Mouse (Mus musculus) layer of hippocampus, adult 2 months (tissue): ENCODE data around the gene Psmc3. TPM values are rescaled to one million over a fixed set of nuclear protein-coding genes. Genes with fewer than 3 reads are reported as not detected.

ENCODE experiments used
- DNase-seq, 2 experiments: peaks; one replicate each; pipeline ENCODE4 v3.0.0; 2022; ENCODE audit warnings: low spot score in 2 of 2
- H3K27ac ChIP-seq: fragments of 200-600 bp; 2 replicates; pipeline ENCODE4 v1.8.1; 2022
- H3K4me3 ChIP-seq: fragments of 200-600 bp; 2 replicates; pipeline ENCODE4 v1.8.1; 2022; ENCODE audit warnings: mild to moderate bottlenecking
- CTCF ChIP-seq: fragments of 200-600 bp; conservative IDR thresholded peaks from 2 replicates; pipeline ENCODE4 v1.8.1; 2022; ENCODE audit warnings: antibody characterized with exemption, mild to moderate bottlenecking, moderate library complexity
- total RNA-seq, 2 experiments: library from RNA; stranded (reverse); gene quantifications; 2 replicates each; pipeline ENCODE4 v1.2.3; 2021

Gene Psmc3
- total RNA-seq, 2 experiments from 2014 or later = 203 to 215 TPM

- peak; percentile 100 for TF ChIP-seq CTCF
- Histone ChIP-seq H3K27ac (no peak overlapping the region; the same call in 1 of the 2 replicates), H3K4me3 (peak overlapping the region; percentile 56)
- peak; percentile 91 to 94 for DNase-seq
These were observed 61.2 kb downstream of the Psmc3 start for GRCm38 (mm10) chr2:91114781-91115577.

- no peak for TF ChIP-seq CTCF
- Histone ChIP-seq H3K4me3 (peak overlapping the region; percentile 56), H3K27ac (no peak overlapping the region; the same call in 1 of the 2 replicates)
- no peak for DNase-seq
These were observed 61.8 kb downstream of the Psmc3 start for GRCm38 (mm10) chr2:91115578-91115970.

Other genes with a start within 250 kb of the Psmc3 start
- gene Mtch2, start 206.9 kb upstream of the Psmc3 start, total RNA-seq = 100 to 1,000 TPM; 114 to 129 TPM
- 100 to 1,000 TPM; 184 to 200 TPM for gene C1qtnf4, start 168.1 kb upstream of the Psmc3 start, total RNA-seq
- 10 to 100 TPM; 38.1 to 39.5 TPM for gene Kbtbd4, start 149.3 kb upstream of the Psmc3 start, total RNA-seq
- gene Ndufs3, start 149.2 kb upstream of the Psmc3 start, total RNA-seq = 100 to 1,000 TPM; 224 to 255 TPM
- 100 to 1,000 TPM; 145 to 147 TPM for gene Celf1, start 113.6 kb upstream of the Psmc3 start, total RNA-seq
- gene Rapsn, start 18.4 kb upstream of the Psmc3 start, total RNA-seq = under 1 TPM in 1 of 2 experiments, not detected in 1; 0.31 TPM
- gene Slc39a13, start 16.4 kb downstream of the Psmc3 start, total RNA-seq = 10 to 100 TPM; 33.7 to 37.3 TPM
- 1 to 10 TPM; 2.4 to 5.4 TPM for gene Spi1, start 28.4 kb downstream of the Psmc3 start, total RNA-seq
- under 1 TPM in 1 of 2 experiments, not detected in 1; 0.07 TPM for gene Mybpc3, start 64.1 kb downstream of the Psmc3 start, total RNA-seq
- gene Madd, start 129.8 kb downstream of the Psmc3 start, total RNA-seq = 100 to 1,000 TPM; 250 to 258 TPM
- 1 to 10 TPM; 4.5 to 5.9 TPM for gene Nr1h3, start 148.8 kb downstream of the Psmc3 start, total RNA-seq
- gene Acp2, start 148.9 kb downstream of the Psmc3 start, total RNA-seq = 10 to 100 TPM; 50.5 to 57.5 TPM
- gene Ddb2, start 183.0 kb downstream of the Psmc3 start, total RNA-seq = 10 to 100 TPM; 12.9 to 13.1 TPM
- 10 to 100 TPM; 25.6 to 27.6 TPM for gene Pacsin3, start 201.9 kb downstream of the Psmc3 start, total RNA-seq
- gene Arfgap2, start 211.0 kb downstream of the Psmc3 start, total RNA-seq = 10 to 100 TPM; 75.6 to 81.3 TPM